Mouse (Mus musculus) kidney, adult 8-10 months (tissue): ENCODE data around the gene Atf7ip.

Source experiments
- DNase-seq, 2 experiments: peaks; one replicate each; pipeline ENCODE4 v3.0.0; 2022

Atf7ip gene

DNA sequence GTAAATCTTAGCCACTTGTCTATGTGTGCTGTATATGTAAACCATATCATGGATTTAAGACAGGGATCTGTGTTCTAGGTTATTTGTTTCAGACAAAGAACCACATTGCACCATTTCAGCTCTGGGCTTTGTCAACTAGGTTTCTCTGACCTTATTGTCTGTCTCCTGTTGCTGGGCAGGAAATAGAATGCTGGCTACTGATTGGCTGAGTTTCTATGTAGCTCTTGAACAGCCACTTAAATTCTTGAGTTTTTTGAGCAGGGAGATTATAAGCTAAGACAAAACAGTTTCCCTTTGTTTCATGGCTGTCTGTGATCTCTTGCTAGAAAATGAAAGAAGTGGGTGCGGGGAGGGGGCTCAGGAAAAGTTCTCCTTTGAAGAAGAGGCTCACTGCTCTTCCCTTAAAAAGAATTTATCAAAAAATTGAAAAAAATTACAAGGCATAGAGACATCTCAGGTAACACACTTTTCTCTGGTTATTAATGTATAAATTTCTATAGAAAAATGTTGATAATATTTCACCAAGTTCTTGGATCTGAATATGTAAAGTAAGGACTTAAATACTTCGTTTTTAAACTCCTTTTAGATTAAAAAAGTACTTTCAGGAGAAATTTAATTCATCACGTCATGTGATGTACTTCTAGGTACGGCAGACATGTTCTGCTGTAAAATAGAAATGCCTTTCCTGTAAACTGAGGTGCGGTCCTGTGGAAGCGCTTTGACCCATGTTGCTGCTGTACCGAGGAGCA, 49.0 kb downstream of the Atf7ip start:
- DNase-seq: peak in 1 of 2 experiments; percentile 20

DNA sequence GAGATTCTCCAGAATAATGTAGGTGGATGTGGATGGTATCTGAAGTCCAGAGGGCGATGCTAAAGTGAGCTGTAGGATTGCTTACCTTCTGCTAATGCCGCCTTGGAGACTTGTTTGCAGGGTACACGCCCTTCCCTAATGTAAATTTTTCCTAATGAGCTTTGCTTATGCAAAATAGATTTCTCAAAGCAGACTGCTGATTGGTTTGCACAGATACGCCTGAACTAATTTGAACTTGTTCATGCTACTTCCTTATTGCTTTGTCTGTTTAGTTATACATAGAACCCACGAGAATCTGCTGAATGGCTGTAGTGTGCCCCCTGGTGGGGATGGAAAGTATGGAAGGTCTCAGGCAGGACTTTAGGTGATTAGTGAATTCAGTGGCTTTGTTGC, 49.6 kb downstream of the Atf7ip start:
- DNase-seq: peak; percentile 29 to 67

DNA sequence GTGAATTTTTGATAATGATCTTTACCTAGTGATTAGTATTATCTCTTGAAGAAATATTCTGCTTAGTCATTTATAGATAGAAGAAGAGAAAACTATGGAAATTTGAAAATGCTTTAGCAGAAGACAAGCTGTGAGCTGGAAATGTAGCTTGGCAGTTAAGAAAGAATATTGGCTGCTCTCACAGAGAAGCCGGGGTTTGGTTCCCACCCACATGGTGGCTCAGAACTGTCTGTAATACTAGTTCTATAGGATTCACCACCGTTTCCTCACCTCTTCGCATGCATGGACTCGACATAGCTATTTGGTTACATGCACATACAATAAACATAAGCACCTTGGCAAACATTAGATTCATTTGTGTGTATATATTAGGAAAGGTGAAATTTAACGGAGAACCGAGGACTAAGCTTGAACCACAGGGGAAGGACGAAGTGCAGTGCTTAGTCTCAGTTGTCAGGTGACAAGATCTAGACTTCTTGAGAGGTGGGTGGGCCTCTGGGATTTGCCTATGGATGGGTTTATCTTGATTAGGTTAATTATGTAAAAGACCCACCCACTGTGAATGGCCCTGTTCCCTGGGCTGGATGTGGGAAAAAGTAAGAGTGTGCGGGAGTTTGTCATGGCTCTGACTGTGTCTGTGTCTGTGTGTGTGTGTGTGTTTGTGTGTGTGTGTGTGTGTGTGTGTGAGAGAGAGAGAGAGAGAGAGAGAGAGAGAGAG, 52.5 kb downstream of the Atf7ip start:
- DNase-seq: no peak

DNA sequence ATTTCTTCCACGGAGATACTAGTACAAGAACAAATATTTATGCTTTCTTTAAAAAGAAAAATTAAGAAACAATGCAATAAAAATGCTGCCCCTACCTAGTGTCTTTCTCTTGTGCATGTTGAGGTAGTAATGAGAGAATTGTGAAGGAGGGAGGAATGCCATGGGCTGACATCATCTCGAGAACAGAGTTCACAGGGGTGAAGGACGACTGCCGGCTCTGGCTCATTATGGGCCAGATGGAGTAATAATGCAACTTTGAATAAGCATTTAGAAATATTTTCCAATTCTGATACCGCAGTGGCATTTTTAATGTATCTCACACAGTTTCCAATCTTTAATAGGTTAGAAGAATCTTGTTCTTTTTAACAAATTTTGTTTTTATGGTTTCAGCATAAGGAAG, 60.0 kb downstream of the Atf7ip start:
- DNase-seq: no peak

DNA sequence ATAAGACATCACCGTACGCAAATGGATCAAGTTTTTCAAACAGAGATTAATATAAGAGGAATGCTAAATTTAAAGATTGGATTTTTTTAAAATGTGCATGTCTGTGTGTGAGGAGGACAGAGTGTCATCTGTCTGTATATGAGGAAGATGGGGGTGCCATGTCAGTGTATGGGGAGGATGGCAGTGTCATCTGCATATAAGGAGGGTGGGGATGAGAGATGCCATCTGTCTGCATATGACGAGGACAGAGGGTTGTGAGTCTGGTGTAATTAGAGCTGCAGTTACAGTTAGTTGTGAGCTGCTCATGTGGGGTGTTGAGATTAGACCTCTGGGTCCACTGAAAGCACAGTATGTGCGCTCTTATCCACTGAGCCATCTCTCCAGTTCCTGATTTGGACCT, 84.8 kb downstream of the Atf7ip start:
- no peak for DNase-seq

DNA sequence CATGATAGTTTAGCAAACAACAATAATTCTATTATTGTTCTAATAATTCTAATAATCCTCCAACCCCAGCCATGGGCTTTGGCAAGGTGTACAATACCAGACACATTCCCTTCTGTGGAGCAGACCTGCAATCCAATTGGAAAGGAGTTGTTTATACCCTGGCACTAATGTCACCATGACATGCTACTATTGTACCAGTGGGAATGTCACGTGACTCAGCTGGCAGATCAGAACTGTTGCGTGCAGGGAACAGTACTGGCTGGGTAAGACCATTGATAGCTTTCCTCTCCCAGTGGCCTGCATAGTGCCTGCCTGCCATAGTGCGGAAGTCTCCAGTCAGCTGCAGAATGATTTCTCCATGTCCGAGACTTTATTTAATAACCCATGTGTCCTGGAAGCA, 88.6 kb downstream of the Atf7ip start:
- DNase-seq: no peak

DNA sequence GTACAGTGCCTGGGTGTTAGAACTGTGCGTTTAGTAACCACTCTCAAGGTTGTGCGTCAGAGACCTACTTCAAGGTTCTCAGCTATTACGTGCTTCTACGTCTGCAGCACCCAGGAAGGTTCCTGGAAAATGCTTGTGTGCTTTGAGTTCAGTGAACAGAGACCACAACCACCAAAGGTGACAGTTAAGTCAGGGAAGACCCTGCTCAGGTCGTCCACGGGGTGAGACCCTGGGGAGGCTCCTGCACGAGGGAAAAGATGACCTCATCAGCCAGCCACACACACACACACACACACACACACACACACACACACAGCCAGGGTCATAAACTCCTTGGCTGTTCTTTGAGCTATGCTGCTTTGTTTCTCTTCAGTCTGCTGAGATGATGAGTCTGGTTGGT, 96.6 kb downstream of the Atf7ip start:
- no peak for DNase-seq

DNA sequence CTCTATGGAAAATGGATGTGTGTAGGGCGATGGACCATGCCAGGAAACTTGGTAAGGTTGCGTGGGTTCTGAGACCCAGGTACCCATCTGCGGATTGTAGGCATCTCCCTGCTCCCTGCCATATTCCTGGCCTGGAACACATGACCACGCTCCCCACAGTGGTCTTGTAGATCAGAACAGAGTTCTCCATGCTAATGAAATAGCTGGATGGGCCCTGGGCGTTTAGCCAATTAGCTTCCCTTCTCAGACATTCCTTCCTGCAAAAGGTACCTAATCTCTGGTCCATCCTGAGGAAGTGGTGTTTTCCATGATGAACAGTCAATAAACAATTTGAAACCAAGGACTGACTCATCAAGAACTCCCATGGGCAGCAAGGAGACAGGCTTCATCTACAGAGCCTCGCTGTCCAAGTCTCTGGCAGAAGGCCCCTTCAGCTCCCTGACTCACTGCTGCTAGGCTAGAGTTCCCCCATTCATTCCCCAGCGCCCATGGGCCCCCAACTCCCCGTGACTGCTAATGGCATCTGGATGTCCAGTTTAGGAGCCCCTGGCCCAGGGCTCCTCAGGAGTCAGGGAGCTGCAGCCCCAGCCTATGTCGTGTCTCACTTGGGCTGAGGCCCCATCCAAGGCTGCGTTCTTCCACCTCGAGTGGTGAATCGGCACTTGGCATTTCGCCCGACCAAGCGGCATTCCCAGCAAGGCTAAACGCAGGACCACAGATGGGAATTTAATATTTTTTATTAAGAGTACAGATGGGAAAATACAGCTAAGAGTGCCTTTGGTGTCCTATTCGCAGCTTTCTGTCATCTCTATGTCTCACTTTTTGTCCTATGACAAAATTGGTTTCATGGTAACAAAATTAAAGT, 105.6 kb downstream of the Atf7ip start:
- no peak for DNase-seq

DNA sequence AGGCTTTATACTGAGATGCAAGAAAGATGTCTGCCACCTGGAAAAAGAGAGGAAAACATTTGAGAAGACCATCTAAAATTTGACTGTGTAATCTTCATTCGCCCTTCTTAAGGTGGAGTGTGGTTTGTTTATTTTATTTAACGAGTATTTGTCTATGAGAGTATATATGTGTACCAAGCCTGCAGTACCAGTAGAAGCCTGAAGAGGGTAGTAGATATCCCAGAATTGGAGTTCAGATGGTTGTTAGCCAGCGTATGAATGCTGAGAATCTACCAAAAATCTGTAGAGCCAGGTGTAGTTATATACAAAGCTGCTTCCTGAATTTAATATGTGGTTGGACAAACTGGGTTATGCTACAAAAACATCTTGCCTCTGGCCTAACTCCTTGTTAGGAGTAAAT, 106.3 kb downstream of the Atf7ip start:
- no peak for DNase-seq

DNA sequence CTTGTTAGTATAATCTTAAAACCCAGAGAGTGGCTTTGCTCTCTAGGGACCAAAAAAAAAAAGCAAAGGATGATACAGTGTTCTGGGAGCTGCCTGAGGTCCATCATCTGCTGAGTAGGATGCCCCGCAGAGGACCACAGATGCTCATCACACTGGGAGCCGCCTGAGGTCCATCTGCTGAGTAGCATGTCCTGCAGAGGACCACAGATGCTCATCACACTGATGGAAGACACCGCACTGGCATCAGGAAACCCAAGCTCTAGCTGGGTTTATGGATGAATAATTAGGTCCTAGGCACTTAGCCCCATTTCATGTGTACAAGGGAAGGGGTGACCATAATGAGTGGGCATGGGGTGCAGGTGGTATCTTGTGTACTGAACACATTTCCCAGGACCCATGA, 108.2 kb downstream of the Atf7ip start:
- no peak for DNase-seq

DNA sequence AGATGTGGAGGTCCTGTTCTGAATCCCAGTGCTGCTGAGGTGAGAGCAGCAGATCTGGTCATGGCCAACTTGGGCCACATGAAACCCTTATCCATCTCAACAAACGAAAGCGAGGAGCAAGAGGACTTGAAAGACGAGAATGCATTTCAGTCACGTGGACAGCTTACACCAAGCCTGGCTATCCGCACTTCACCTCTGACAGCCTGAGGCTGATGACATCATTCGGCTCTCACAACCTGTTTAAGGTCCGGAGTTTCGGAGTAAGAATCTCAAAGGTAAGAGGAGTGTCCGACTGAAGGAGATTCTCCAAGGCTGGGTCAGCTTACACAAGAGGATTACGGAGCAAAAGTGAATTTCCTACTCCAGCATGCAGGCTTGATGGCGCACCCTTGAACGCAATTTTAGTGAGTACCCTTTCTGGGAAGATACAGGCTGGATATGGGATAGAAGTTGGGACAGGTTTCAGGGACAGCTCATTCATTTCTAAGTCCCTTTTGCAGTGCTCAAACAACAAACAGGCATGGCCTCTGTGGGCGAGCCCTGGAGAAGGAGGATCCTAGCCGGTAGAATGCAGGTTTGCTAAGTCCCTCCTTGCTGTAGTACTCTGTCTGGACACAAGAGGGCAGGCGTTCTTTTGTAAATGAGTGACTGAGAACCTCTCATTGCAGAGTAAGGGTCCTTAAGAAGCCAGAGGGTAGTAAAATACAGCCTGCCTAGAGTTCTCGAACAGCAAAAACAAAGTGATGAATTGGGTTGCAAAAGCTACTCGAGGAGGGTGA, 114.6 kb downstream of the Atf7ip start:
- DNase-seq: peak; percentile 60 to 90

DNA sequence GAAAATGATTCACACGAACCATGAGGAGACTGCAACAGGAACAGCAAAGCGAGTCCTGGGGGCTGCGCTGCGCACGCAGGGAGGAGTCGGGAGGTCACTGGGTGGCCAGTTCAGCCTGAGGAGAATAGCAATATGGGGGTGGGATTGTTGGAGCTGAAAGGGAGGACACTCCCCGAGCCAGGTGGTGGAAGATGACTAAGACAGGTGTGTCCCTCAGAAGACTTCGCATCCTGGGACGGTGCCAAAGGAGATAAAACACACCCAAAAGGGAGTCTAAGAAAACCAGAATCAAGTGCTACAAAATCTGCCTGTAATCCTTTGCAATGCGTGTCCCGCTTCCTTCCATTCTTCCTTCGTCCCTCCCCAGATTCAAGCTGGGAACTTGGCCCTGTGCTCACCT, 119.5 kb downstream of the Atf7ip start:
- DNase-seq: no peak

DNA sequence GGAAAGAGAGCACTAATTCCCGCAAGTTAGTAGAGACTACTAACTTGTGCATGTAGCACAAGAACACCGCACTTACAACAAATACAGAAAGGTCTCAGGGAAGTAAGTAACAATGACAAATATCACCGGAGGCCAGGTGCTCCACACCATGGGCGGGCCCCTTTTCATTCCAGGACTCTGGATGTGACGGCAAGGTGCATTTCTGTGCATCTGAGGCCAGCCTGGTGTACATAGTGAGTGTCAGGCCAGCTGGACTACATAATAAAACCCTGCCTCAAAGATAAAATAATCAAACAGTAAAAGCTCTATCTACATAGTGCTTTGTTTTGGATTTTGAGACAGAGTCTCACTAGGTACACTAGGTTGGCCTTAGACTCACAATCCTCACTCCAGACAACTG, 123.7 kb downstream of the Atf7ip start:
- DNase-seq: no peak

DNA sequence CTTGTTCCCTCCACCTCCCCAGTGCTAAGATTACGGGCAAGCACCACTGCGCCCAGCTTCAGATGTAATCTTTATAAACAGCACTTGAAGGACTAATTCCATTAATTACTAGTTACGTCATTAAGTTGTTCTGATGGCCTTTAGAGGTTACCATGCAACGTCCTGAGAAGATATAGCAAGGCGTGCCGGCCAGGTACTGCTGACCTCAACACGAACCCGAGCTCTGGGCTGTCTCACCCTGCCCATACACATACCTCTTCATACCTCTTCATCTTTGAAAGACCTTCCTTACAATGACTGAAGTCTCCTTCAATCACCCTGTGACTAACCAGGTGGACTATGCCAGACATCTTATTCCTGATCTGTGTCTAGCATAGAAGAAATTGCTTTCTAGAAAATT, 125.6 kb downstream of the Atf7ip start:
- DNase-seq: no peak

DNA sequence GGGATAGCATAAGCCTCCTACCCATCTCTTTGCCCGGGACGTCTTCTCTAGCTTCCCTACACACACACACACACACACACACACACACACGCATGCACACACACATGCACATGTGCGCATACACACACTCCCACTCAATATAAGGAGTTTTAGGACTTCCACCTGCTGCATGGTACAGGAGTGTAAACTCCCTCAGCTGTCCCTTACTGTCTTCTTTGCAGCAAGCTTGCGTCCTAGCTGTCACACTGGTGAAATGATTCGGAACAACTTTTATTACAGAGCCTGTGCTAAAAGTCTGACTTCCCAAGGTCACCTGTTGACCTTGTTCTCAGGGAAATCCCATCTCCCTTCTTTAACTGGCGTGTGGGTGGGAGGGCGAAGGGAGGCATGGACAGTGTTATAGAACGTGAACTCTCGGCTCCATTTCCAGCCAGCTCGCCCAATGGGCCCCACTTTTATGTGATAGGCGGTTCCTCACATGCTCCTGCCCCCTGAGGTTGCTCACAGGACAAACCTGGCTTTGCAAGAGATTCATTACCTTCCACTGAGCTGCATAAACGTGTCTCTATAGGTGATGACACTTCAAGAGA, 126.1 kb downstream of the Atf7ip start:
- no peak for DNase-seq

DNA sequence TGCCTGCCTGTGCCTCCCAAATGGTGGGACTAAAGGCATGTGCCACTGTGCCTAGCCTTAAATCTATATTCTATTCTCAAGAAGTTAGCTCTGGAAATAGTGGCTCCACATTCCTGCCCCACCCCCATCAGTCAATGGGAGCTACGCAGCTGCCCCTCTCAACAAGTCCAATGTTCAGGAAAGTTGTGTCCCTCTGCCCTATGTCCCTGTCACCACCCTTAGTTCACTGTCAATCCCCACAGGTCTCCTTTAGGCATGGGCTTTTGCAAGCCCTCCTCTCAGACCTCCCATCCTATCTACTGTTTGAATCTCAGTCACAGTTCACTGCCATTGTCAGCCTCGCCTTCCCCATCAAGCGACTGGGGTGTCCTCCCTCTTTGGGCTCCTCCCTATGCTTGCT, 127.2 kb downstream of the Atf7ip start:
- DNase-seq: no peak

DNA sequence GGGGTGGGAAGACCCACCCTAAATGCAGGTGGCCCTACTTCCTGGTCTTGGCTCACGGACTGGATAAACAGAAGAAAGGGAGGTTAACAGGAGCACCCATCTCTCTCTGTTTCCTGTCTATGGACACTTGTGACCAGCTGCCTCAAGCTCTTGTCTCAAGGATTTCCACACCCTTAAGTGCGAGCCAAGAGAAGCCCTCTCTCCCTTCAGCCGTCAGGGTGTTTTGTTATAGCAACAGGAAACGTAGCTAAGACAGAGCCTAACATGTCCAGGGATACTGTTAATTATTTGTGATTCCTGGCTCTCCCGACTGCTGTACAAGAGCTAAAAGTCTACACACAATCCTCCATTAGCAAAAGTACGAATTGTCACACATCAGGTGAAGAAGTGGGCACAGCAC, 127.8 kb downstream of the Atf7ip start:
- DNase-seq: no peak

DNA sequence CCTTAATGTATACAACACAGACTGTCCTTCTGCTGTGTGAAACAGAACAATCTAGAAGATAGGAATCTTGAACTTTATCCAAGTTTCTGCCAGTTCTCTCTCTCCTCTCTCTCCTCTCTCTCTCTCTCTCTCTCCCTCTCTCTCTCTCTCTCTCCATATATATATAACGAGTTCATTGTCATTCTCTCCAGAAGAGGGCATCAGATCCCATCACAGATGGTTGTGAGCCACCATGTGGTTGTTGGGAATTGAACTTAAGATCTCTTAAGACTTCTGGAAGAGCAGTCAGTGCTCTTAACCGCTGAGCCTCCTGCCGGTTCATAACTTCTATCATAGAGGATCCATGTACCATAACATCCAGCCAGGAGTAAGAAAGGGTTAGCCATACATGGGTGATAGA, 129.0 kb downstream of the Atf7ip start:
- DNase-seq: no peak

DNA sequence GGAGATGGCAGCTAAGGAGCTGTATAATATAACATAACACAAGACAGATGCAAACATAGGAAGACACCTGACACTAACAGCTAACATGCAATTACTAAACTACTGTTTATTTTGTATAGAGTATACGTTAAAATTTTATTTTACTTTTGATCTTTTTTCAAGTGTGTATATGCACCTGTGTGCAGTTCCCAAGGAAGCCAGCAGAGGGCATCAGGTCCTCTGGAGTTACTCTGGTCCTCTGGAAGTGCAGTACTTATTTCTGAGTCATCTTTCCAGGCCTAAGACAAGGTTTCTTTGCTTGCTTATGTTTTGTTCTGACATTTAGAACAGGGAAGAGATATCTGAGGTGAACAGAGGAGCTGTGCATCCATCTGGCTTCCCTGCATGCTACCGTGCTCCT, 138.2 kb downstream of the Atf7ip start:
- no peak for DNase-seq

DNA sequence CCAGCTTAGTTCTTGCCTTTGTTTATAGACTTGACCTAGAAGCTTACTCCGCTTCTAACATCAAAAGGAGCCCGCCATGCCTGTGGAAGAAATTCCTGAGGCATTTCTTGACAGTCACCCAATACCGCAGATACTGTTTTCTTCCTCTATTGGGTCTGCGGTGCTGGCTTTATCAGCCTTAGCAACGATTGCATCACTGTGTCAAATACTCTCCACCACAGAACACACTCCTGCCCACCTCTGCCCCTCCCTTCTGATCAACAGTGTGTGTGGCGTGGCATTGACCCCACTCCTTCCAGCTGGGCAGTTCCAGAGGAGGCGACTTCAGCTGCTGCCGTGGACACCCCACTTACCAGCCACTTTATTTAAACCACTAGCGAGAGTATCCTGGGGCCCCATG, 139.8 kb downstream of the Atf7ip start:
- no peak for DNase-seq

DNA sequence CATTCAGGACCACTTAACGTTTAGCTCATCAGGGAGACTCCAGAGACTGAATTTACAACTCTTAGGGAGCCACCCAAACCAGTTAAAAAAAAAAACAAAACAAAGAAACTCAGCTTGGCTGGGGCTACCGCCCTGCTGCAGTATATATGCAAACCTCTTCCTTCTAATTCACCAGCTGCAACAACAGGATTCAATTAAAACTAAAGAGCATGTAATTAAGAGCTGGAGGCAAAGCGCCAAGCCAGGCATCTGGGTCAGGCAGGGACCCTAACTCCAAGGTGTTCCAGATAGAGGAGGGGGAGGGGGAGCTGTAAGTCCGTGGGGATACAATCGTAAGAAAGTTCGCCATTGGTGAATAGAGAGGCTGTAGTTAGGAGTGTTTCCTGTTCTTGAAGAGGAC, 140.2 kb downstream of the Atf7ip start:
- no peak for DNase-seq

DNA sequence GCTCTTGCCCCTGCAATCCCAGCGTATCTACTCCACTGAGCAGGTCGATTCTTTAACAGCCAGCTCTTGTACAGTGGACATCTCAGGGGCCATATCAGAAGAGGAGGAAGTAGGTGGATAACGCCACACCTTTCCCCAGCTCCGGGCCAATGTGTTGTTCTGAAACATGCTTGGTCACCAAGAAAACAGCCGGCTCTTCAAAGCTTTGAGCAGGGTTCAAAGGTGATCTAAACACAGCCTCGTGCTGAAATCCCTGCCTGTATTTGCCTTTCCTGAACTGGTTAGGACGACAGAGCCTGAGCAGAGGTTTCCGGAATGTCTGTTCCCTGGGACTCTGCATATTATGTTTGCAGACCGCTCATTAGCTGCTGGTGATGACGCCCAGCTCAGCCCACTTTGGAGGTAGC, 141.5 kb downstream of the Atf7ip start:
- DNase-seq: no peak

DNA sequence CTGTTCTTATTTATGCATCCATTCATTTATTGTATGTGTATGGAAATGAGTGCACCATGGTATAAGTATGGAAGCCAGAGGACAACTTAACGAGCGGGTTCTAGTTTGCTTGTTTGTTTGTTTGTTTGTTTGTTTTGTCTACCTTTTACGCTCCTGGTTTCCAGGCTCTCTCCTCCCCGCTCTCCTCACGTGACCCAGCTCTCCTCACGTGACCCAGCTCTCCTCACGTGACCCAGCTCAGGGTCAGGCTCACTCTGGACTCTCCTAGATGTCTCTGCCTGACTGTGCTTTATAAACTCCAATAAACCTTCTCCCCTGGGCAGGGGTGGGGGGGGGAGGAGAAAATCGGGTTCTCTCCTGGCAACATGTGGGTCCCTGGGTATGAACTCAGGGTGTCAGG, 144.7 kb downstream of the Atf7ip start:
- DNase-seq: no peak
